In genomic region chr1:106072071-106072440, GRCm38 (mm10) we compare ENCODE assay signal across 9 mouse cellular contexts.
DNase-seq lines count a peak whose midpoint lies in the region; ATAC-seq and TF ChIP-seq lines count a peak whose summit lies in the region.
"Had no signal": no experiment of that assay in that cellular context is flagged by ENCODE, and none has a peak within 500 bp of the region (broad histone marks: within the 10 kb centered on the region; RNA-seq: fewer than 3 reads in every experiment).

No protein-coding gene starts in this region.

- peak overlapping the region; percentile 15 for H3K4me2 ChIP-seq in kidney, embryonic 14.5 days (replicated peaks; ENCODE audit: low read depth, low read length)
- H3K4me2 ChIP-seq in forebrain, embryonic 15.5 days (replicated peaks): peak overlapping the region; percentile 40
- H3K4me2 ChIP-seq in midbrain, postnatal 0 days (ENCODE audit: low read depth, low read length, poor library complexity, severe bottlenecking): peak overlapping the region; percentile 53

- no peak for DNase-seq in kidney, adult 8-10 months
- peak; percentile 20 for DNase-seq in cerebellum, adult 11-12 months
- peak; percentile 76 for DNase-seq in midbrain, postnatal 0 days (ENCODE audit: low spot score)
- DNase-seq in adrenal gland, postnatal 36 days: no peak
- no peak for DNase-seq in left cerebral cortex, postnatal 36 days (ENCODE audit: low spot score in 2 of 2)
- no peak for DNase-seq in lung, postnatal 25 days (ENCODE audit: low spot score)

- H3K27me3 ChIP-seq in kidney, embryonic 14.5 days (ENCODE audit: control insufficient read depth, insufficient read depth, low read length): no peaks in the 10 kb centered on the region
- H3K27me3 ChIP-seq in forebrain, embryonic 15.5 days: no peaks in the 10 kb centered on the region
- H3K27me3 ChIP-seq in midbrain, postnatal 0 days (ENCODE audit: insufficient read depth, low read length): no peaks in the 10 kb centered on the region

- no peaks in the 10 kb centered on the region for H3K9me3 ChIP-seq in kidney, embryonic 14.5 days (ENCODE audit: control insufficient read depth, low read length)
- no peaks in the 10 kb centered on the region for H3K9me3 ChIP-seq in forebrain, embryonic 15.5 days
- no peaks in the 10 kb centered on the region for H3K9me3 ChIP-seq in midbrain, postnatal 0 days (ENCODE audit: low read length)
- H3K9me3 ChIP-seq: G1E had no signal

- no peak for TF ChIP-seq CTCF in midbrain, postnatal 0 days (IDR thresholded peaks at IDR 0.05)

- H3K4me1 ChIP-seq in kidney, embryonic 14.5 days (ENCODE audit: control insufficient read depth, insufficient read depth, low read length): peaks cover 8% of the 10 kb centered on the region; the same call in 1 of the 2 replicates
- H3K4me1 ChIP-seq in forebrain, embryonic 15.5 days: peaks cover 10% of the 10 kb centered on the region
- no peaks in the 10 kb centered on the region for H3K4me1 ChIP-seq in midbrain, postnatal 0 days (ENCODE audit: insufficient read depth, low read length)

- no peak overlapping the region for H3K27ac ChIP-seq in kidney, embryonic 14.5 days (ENCODE audit: low read depth, low read length)
- H3K27ac ChIP-seq in forebrain, embryonic 15.5 days (replicated peaks): peak overlapping the region; percentile 25
- no peak overlapping the region for H3K27ac ChIP-seq in midbrain, postnatal 0 days (ENCODE audit: low read depth, low read length)

- ATAC-seq in kidney, embryonic 14.5 days (ENCODE audit: low FRiP score, low TSS enrichment): peak; percentile 80
- peak; percentile 90 for ATAC-seq in forebrain, embryonic 15.5 days (replicated peaks)
- peak; percentile 67 for ATAC-seq in midbrain, postnatal 0 days (ENCODE audit: low FRiP score)

- intact Hi-C loops in left cerebral cortex, postnatal 36 days (cut with DNase I): loop anchor here (10.0 kb wide), 2 partner anchors 83 to 643 kb away; partner anchors contain the start of gene Bcl2

- H3K9ac ChIP-seq in kidney, embryonic 14.5 days (ENCODE audit: low read depth, low read length): no peak overlapping the region
- 0 out of 2 replicates have a peak overlapping the region, but pooled peaks have one; percentile 2 for H3K9ac ChIP-seq in forebrain, embryonic 15.5 days (replicated peaks)
- no peak overlapping the region for H3K9ac ChIP-seq in midbrain, postnatal 0 days (replicated peaks; ENCODE audit: low read length, poor library complexity, severe bottlenecking)

- no peaks in the 10 kb centered on the region for H3K36me3 ChIP-seq in kidney, embryonic 14.5 days (ENCODE audit: control insufficient read depth, insufficient read depth, low read length)
- H3K36me3 ChIP-seq in forebrain, embryonic 15.5 days: no peaks in the 10 kb centered on the region
- H3K36me3 ChIP-seq in midbrain, postnatal 0 days (ENCODE audit: insufficient read depth, low read length): no peaks in the 10 kb centered on the region
- H3K36me3 ChIP-seq: G1E had no signal

- WGBS in kidney, embryonic 14.5 days: 3% methylated on average over 10 of the region's 10 CpGs
- WGBS in forebrain, embryonic 15.5 days: under 1% methylated on average over 10 of the region's 10 CpGs
- WGBS in midbrain, postnatal 0 days: 2% methylated on average over 10 of the region's 10 CpGs

- H3K4me3 ChIP-seq in kidney, embryonic 14.5 days (ENCODE audit: low read length): peak overlapping the region; percentile 1; the same call in 1 of the 2 replicates
- H3K4me3 ChIP-seq in forebrain, embryonic 15.5 days: peak overlapping the region; percentile 9; the same call in 1 of the 2 replicates
- peak overlapping the region; percentile 19; the same call in 1 of the 2 replicates for H3K4me3 ChIP-seq in midbrain, postnatal 0 days (ENCODE audit: low read depth, low read length)

Comparison
In these comparisons a context has a peak if more than half of its experiments do, and no peak if none do; other contexts are left out.
1. DNase-seq: peak in cerebellum, adult 11-12 months (single experiment) and midbrain, postnatal 0 days (single experiment); none in kidney, adult 8-10 months (0 of 2), adrenal gland, postnatal 36 days (0 of 2), left cerebral cortex, postnatal 36 days (0 of 2) and lung, postnatal 25 days (single experiment).
2. Peak in every context shown above with its lines, with median percentiles within 50 percentile points of each other: ATAC-seq, H3K4me2 ChIP-seq and H3K4me3 ChIP-seq.